ENCODE assay signal across 7 mouse cellular contexts in genomic region chr3:104782061-104782681, GRCm38 (mm10). TPM values are rescaled to one million over a fixed set of nuclear protein-coding genes. Genes with fewer than 3 reads are reported as not detected.
DNase-seq lines count a peak whose midpoint lies in the region; ATAC-seq and TF ChIP-seq lines count a peak whose summit lies in the region.

No protein-coding gene starts in this region.

- no peaks in the 10 kb centered on the region for H3K36me3 ChIP-seq in forebrain, embryonic 13.5 days (ENCODE audit: poor library complexity, severe bottlenecking)
- no peaks in the 10 kb centered on the region for H3K36me3 ChIP-seq in limb, embryonic 14.5 days (ENCODE audit: control insufficient read depth, insufficient read depth, low read length)
- H3K36me3 ChIP-seq in neural tube, embryonic 15.5 days = no peaks in the 10 kb centered on the region

- H3K4me3 ChIP-seq in forebrain, embryonic 13.5 days = peak overlapping the region; percentile 47
- H3K4me3 ChIP-seq in limb, embryonic 14.5 days (replicated peaks; ENCODE audit: low read length) = peak overlapping the region; percentile 47
- H3K4me3 ChIP-seq in neural tube, embryonic 15.5 days (replicated peaks) = peak overlapping the region; percentile 42; the same call in 1 of the 2 replicates

- H3K4me1 ChIP-seq in forebrain, embryonic 13.5 days = peaks cover 20% of the 10 kb centered on the region
- H3K4me1 ChIP-seq in limb, embryonic 14.5 days (ENCODE audit: control insufficient read depth, insufficient read depth, low read length) = peaks cover 20% of the 10 kb centered on the region
- H3K4me1 ChIP-seq in neural tube, embryonic 15.5 days = peaks cover 25% of the 10 kb centered on the region

- peaks cover 95% of the 10 kb centered on the region for H3K27me3 ChIP-seq in forebrain, embryonic 13.5 days
- H3K27me3 ChIP-seq in limb, embryonic 14.5 days (ENCODE audit: control insufficient read depth, insufficient read depth, low read length) = peaks cover 67% of the 10 kb centered on the region
- H3K27me3 ChIP-seq in neural tube, embryonic 15.5 days (replicated peaks) = peaks cover 90% of the 10 kb centered on the region

- H3K4me2 ChIP-seq in forebrain, embryonic 13.5 days = peak overlapping the region; percentile 86
- H3K4me2 ChIP-seq in limb, embryonic 14.5 days (replicated peaks; ENCODE audit: low read depth, low read length, severe bottlenecking) = peak overlapping the region; percentile 74
- H3K4me2 ChIP-seq in neural tube, embryonic 15.5 days = peak overlapping the region; percentile 86

- no peak for ATAC-seq in forebrain, embryonic 13.5 days
- ATAC-seq in limb, embryonic 14.5 days (ENCODE audit: low FRiP score, low read depth) = no peak
- no peak for ATAC-seq in neural tube, embryonic 15.5 days (ENCODE audit: low FRiP score)

- no peaks in the 10 kb centered on the region for H3K9me3 ChIP-seq in forebrain, embryonic 13.5 days (replicated peaks)
- no peaks in the 10 kb centered on the region for H3K9me3 ChIP-seq in limb, embryonic 14.5 days (ENCODE audit: control insufficient read depth, low read length)
- no peaks in the 10 kb centered on the region for H3K9me3 ChIP-seq in neural tube, embryonic 15.5 days (replicated peaks)

- WGBS in forebrain, embryonic 13.5 days = 12% methylated on average over 12 of the region's 12 CpGs
- 19% methylated on average over 12 of the region's 12 CpGs for WGBS in limb, embryonic 14.5 days
- WGBS in neural tube, embryonic 15.5 days = 16% methylated on average over 12 of the region's 12 CpGs

- no peak overlapping the region for H3K27ac ChIP-seq in forebrain, embryonic 13.5 days
- no peak overlapping the region for H3K27ac ChIP-seq in limb, embryonic 14.5 days (replicated peaks; ENCODE audit: low read depth, low read length)
- H3K27ac ChIP-seq in neural tube, embryonic 15.5 days (replicated peaks) = no peak overlapping the region

- DNase-seq in adrenal gland, adult 2 months = peak; percentile 84
- DNase-seq in heart, postnatal 4 days = peak; percentile 86
- DNase-seq in limb, embryonic 14.5 days (ENCODE audit: low spot score) = no peak
- no peak for DNase-seq in frontal cortex, postnatal 14 days (ENCODE audit: low spot score in 2 of 2)
- DNase-seq in embryo, embryonic 9.5 days (ENCODE audit: extremely low spot score) = no peak

- no peak for TF ChIP-seq POLR2A in limb, embryonic 14.5 days (IDR thresholded peaks at IDR 0.05; ENCODE audit: borderline replicate concordance, extremely low read depth, insufficient read depth, insufficient read length)

- H3K9ac ChIP-seq in forebrain, embryonic 13.5 days = no peak overlapping the region
- no peak overlapping the region for H3K9ac ChIP-seq in limb, embryonic 14.5 days (ENCODE audit: low read depth, low read length, severe bottlenecking)
- H3K9ac ChIP-seq in neural tube, embryonic 15.5 days (replicated peaks) = no peak overlapping the region

RNA-seq across cellular contexts. Expression of gene Fam19a3, which starts 0.5 kb away (rescaled TPM):
- 1 to 10 TPM in 1 of 2 experiments, under 1 TPM in 1; 0.43 to 1.3 TPM for total RNA-seq in adrenal gland, adult 2 months (2021)
- 0.46 and 2.1 TPM in 2 replicates for polyA plus RNA-seq in adrenal gland, adult 2 months (2012; rRNA removed)
- 0.04 TPM in 1 of 2 replicates, not detected in the other for polyA plus RNA-seq in forebrain, embryonic 13.5 days (2015; fragmentation: Nextera tagmentation; extraction: Ambion mirVana)
- 1 to 10 TPM; 2.4 to 3.7 TPM for total RNA-seq in heart, postnatal 4 days (2021)
- 0.92 and 0.93 TPM in 2 replicates for polyA plus RNA-seq in limb, embryonic 14.5 days (2012; rRNA removed)
- polyA plus RNA-seq in limb, embryonic 14.5 days (2014; fragmentation: Nextera tagmentation; extraction: Ambion mirVana) = 0.26 and 0.36 TPM in 2 replicates
- polyA plus RNA-seq in neural tube, embryonic 15.5 days (2015; fragmentation: Nextera tagmentation; extraction: Ambion mirVana) = 0.09 and 0.17 TPM in 2 replicates

RNA-seq across cellular contexts. Expression of gene Ppm1j, which starts 1.3 kb away (rescaled TPM):
- 10 to 100 TPM in 1 of 2 experiments, 1 to 10 TPM in 1; 5.0 to 13.1 TPM for total RNA-seq in adrenal gland, adult 2 months (2021)
- 11.6 and 12.2 TPM in 2 replicates for polyA plus RNA-seq in adrenal gland, adult 2 months (2012; rRNA removed)
- 0.68 and 1.7 TPM in 2 replicates for polyA plus RNA-seq in forebrain, embryonic 13.5 days (2015; fragmentation: Nextera tagmentation; extraction: Ambion mirVana)
- total RNA-seq in heart, postnatal 4 days (2021) = 10 to 100 TPM; 43.2 to 54.1 TPM
- polyA plus RNA-seq in limb, embryonic 14.5 days (2012; rRNA removed) = 6.5 and 6.6 TPM in 2 replicates
- polyA plus RNA-seq in limb, embryonic 14.5 days (2014; fragmentation: Nextera tagmentation; extraction: Ambion mirVana) = 4.1 and 4.4 TPM in 2 replicates
- 2.3 and 2.8 TPM in 2 replicates for polyA plus RNA-seq in neural tube, embryonic 15.5 days (2015; fragmentation: Nextera tagmentation; extraction: Ambion mirVana)

RNA-seq across cellular contexts. Expression of gene Rhoc, which starts 6.0 kb away (rescaled TPM):
- 100 to 1,000 TPM; 128 to 132 TPM for total RNA-seq in adrenal gland, adult 2 months (2021)
- 61.3 and 69.7 TPM in 2 replicates for polyA plus RNA-seq in adrenal gland, adult 2 months (2012; rRNA removed)
- polyA plus RNA-seq in forebrain, embryonic 13.5 days (2015; fragmentation: Nextera tagmentation; extraction: Ambion mirVana) = 51.2 and 55.4 TPM in 2 replicates
- total RNA-seq in heart, postnatal 4 days (2021) = 100 to 1,000 TPM; 280 to 281 TPM
- polyA plus RNA-seq in limb, embryonic 14.5 days (2012; rRNA removed) = 158 and 161 TPM in 2 replicates
- polyA plus RNA-seq in limb, embryonic 14.5 days (2014; fragmentation: Nextera tagmentation; extraction: Ambion mirVana) = 192 and 199 TPM in 2 replicates
- polyA plus RNA-seq in neural tube, embryonic 15.5 days (2015; fragmentation: Nextera tagmentation; extraction: Ambion mirVana) = 74.6 and 85.4 TPM in 2 replicates

RNA-seq across cellular contexts. Expression of gene Mov10, which starts 36.2 kb away (rescaled TPM):
- 10 to 100 TPM; 16.7 to 18.9 TPM for total RNA-seq in adrenal gland, adult 2 months (2021)
- polyA plus RNA-seq in adrenal gland, adult 2 months (2012; rRNA removed) = 13.2 and 15.3 TPM in 2 replicates
- polyA plus RNA-seq in forebrain, embryonic 13.5 days (2015; fragmentation: Nextera tagmentation; extraction: Ambion mirVana) = 7.2 and 10.5 TPM in 2 replicates
- 10 to 100 TPM; 17.1 to 17.2 TPM for total RNA-seq in heart, postnatal 4 days (2021)
- 32.7 and 41.4 TPM in 2 replicates for polyA plus RNA-seq in limb, embryonic 14.5 days (2012; rRNA removed)
- 41.6 and 43.4 TPM in 2 replicates for polyA plus RNA-seq in limb, embryonic 14.5 days (2014; fragmentation: Nextera tagmentation; extraction: Ambion mirVana)
- polyA plus RNA-seq in neural tube, embryonic 15.5 days (2015; fragmentation: Nextera tagmentation; extraction: Ambion mirVana) = 11.9 and 24.5 TPM in 2 replicates

Comparison
In these comparisons a context has a peak if more than half of its experiments do, and no peak if none do; other contexts are left out.
1. DNase-seq: peak in adrenal gland, adult 2 months (single experiment) and heart, postnatal 4 days (single experiment); none in limb, embryonic 14.5 days (single experiment), frontal cortex, postnatal 14 days (0 of 2) and embryo, embryonic 9.5 days (single experiment).
2. Peak in every context shown above with its lines, with median percentiles within 50 percentile points of each other: H3K4me2 ChIP-seq and H3K4me3 ChIP-seq.